Mouse (Mus musculus) hindbrain, embryonic 10.5 days (tissue): ENCODE measurements at regions not wholly inside any gene's neighbourhood (a gene's known extent, or its start where the extent isn't known, plus 50 kb on each side); places are given as distances from the start of the nearest gene placed in this dataset.

Experiments
- DNase-seq: peaks from one replicate; pipeline ENCODE4 v3.0.0-alpha.2; 2017; ENCODE audit warnings: low spot score
- H3K27ac ChIP-seq: fragments of 300-500 bp; sonication (generic); 2 replicates; pipeline ENCODE4 v1.5.1; 2016; ENCODE audit warnings: mild to moderate bottlenecking, moderate library complexity
- H3K27me3 ChIP-seq: fragments of 300-500 bp; sonication (generic); 2 replicates; pipeline ENCODE4 v1.6.1; 2016; ENCODE audit warnings: mild to moderate bottlenecking; ENCODE audit not compliant: poor library complexity, insufficient read depth, severe bottlenecking
- H3K36me3 ChIP-seq: fragments of 300-500 bp; sonication (generic); 2 replicates; pipeline ENCODE4 v1.6.1; 2016; ENCODE audit warnings: mild to moderate bottlenecking, moderate library complexity
- H3K4me1 ChIP-seq: fragments of 300-500 bp; sonication (generic); replicated peaks from 2 replicates; pipeline ENCODE4 v1.6.1; 2016; ENCODE audit warnings: mild to moderate bottlenecking
- H3K4me3 ChIP-seq: fragments of 300-500 bp; sonication (generic); 2 replicates; pipeline ENCODE4 v1.5.1; 2016; ENCODE audit warnings: mild to moderate bottlenecking, moderate library complexity
- H3K9me3 ChIP-seq: fragments of 300-500 bp; sonication (generic); 2 replicates; pipeline ENCODE4 v1.6.1; 2016; ENCODE audit warnings: mild to moderate bottlenecking, moderate library complexity
- WGBS: fragments of 180-500 bp; shearing (Covaris S2); methylation state at CpG from one replicate; pipeline ENCODE4 v1.1.7; 2016; 5-methylcytosine and 5-hydroxymethylcytosine counted together

DNA sequence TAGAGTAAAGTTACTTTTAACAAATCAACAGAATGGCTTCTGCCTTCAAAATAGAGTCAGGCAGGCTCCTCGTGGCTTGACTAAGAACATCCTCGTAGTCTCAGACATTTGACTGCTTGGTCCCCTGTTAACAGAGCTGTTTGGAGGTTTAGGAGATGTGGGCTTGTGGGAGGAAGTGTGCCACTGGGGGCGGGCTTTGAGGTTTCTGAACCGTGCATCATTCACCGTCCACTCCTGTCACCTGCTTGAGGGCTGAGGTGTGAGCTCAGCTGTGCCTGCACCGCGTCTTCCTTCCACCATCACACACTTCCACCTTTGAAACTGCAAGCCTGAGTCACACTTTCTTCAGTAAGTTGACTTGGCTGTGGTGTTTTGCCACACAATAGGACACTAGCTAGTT is 52.6 kb upstream of the 1700021F07Rik start:
- peaks cover 2% of the 10 kb centered on the region; the same call in 1 of the 2 replicates for H3K4me1 ChIP-seq
- no peak overlapping the region for H3K4me3 ChIP-seq
- WGBS: 74% methylated on average over 7 of the region's 7 CpGs
- no peak for DNase-seq
- H3K27ac ChIP-seq: no peak overlapping the region
- H3K36me3 ChIP-seq: no peaks in the 10 kb centered on the region
- H3K9me3 ChIP-seq: no peaks in the 10 kb centered on the region
- H3K27me3 ChIP-seq: no peaks in the 10 kb centered on the region
